Mouse (Mus musculus) retina, postnatal 7 days (tissue): Measurements from ENCODE around the gene Atp5e.

Source experiments
- DNase-seq: peaks from one replicate; pipeline ENCODE4 v3.0.0-alpha.2; 2012; ENCODE audit warnings: low read depth, low spot score

The Atp5e gene

DNA sequence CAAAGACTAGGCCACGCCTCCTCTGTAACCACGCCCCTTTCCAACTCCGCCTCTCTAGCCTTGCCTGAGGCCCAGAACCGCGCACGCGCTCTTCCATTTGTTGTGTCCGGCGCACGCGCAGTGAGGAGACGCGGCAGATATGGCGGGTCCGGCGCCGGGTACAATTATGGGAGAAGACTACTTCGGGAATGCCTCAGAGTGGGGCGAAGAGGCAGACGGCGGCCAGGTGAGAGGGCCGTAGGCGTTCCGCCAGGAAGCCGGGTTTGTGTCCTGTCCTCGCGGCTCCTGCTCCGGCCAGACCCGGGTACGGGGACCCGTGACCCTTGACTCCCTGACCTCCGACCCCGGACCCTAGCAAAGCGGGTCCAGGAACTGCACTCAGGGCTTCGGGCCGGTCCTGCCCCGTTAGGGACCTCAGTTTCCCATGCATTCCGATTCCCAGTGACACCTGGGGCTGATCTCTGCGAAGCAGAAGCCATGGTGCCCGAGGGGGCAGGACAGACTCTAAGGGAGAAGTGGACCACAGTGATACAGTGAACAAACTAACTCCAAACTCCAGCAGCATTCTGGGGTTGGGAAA lies 48.1 kb downstream of the Atp5e start, which contains the start of gene Nelfcd:
Gene Nelfcd (plus strand): TSS at position 74 of the 580 bp plus-strand sequence.
- DNase-seq = peak; percentile 96

- DNase-seq = no peak
These were observed 48.7 kb downstream of the Atp5e start for GRCm38 (mm10) chr2:174415001-174415730.

DNA sequence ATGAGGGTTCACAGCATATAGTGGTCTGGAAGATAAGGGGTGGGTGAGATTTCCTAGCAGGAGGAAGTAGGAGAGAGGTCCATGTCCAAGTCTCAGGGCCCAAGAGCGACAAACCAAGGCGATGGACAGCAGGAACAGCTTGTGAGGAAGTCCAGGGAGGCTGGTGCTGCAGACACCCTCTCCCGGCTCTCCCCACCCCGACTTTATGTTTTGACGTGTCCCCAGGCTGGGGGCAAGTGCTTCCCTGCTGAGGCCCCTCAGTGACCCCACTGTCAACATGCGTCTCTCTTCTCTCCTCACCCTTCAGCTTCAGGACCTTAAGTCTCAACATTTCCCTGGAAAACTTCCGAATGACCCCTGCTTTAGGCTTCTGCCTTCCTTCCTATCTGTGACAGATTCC lies 50.8 kb downstream of the Atp5e start:
- DNase-seq = no peak
